Mouse (Mus musculus) heart, embryonic 14.5 days (tissue): ENCODE measurements at regions not wholly inside any gene's neighbourhood (a gene's known extent, or its start where the extent isn't known, plus 50 kb on each side); places are given as distances from the start of the nearest gene placed in this dataset.

ENCODE experiments used
- ATAC-seq: fragments of 200-750 bp; cut with Nextera tagmentation; 2 replicates; pipeline ENCODE4 v1.8.0; 2017; ENCODE audit warnings: low read depth, moderate TSS enrichment; ENCODE audit not compliant: insufficient number of reproducible peaks, insufficient read depth, low FRiP score
- H3K27ac ChIP-seq, 2 experiments: fragments of 200-500 bp in 1 of 2; fragments of 300-500 bp in 1 of 2; sonication (generic) in 1 of 2; replicated peaks in 1 of 2; 2 replicates each; pipeline ENCODE4 v1.5.1; 2012 to 2014; ENCODE audit warnings: low read depth in 2 of 2, low read length in 2 of 2, control low read depth in 1 of 2, mild to moderate bottlenecking in 1 of 2, mixed read lengths in 1 of 2; ENCODE audit not compliant: control insufficient read depth in 1 of 2, insufficient read depth in 1 of 2
- H3K27me3 ChIP-seq: fragments of 300-500 bp; sonication (generic); 2 replicates; pipeline ENCODE4 v1.6.1; 2014; ENCODE audit warnings: mild to moderate bottlenecking, low read length, control low read depth; ENCODE audit not compliant: control insufficient read depth, insufficient read depth
- H3K36me3 ChIP-seq: fragments of 300-500 bp; sonication (generic); 2 replicates; pipeline ENCODE4 v1.6.1; 2014; ENCODE audit warnings: mild to moderate bottlenecking, control low read depth, low read length, mixed read lengths; ENCODE audit not compliant: control insufficient read depth, insufficient read depth
- H3K4me1 ChIP-seq, 2 experiments: fragments of 200-500 bp in 1 of 2; fragments of 300-500 bp in 1 of 2; sonication (generic) in 1 of 2; 2 replicates each; pipeline ENCODE4 v1.6.1; 2012 to 2014; ENCODE audit warnings: low read length in 2 of 2, control low read depth in 1 of 2, mixed read lengths in 1 of 2; ENCODE audit not compliant: control insufficient read depth in 2 of 2, insufficient read depth in 2 of 2
- H3K4me2 ChIP-seq: fragments of 300-500 bp; sonication (generic); 2 replicates; pipeline ENCODE4 v1.6.1; 2014; ENCODE audit warnings: mild to moderate bottlenecking, low read length
- H3K4me3 ChIP-seq, 2 experiments: fragments of 200-500 bp in 1 of 2; fragments of 300-500 bp in 1 of 2; sonication (generic) in 1 of 2; 2 replicates each; pipeline ENCODE4 v1.5.1; 2012 to 2014; ENCODE audit warnings: low read length in 2 of 2, mild to moderate bottlenecking in 2 of 2, control low read depth in 1 of 2, low read depth in 1 of 2, moderate library complexity in 1 of 2; ENCODE audit not compliant: control insufficient read depth in 1 of 2, insufficient read depth in 1 of 2
- H3K9ac ChIP-seq: fragments of 300-500 bp; sonication (generic); 2 replicates; pipeline ENCODE4 v1.6.1; 2014; ENCODE audit warnings: mild to moderate bottlenecking, low read length
- H3K9me3 ChIP-seq: fragments of 300-500 bp; sonication (generic); 2 replicates; pipeline ENCODE4 v1.6.1; 2016; ENCODE audit warnings: low read length, control low read depth; ENCODE audit not compliant: control insufficient read depth
- WGBS: fragments of 180-500 bp; shearing (Covaris S2); extraction: QIAGEN DNeasy Blood & Tissue Kit; methylation state at CpG from one replicate; pipeline ENCODE4 v1.1.7; 2014; 5-methylcytosine and 5-hydroxymethylcytosine counted together

GRCm38 (mm10) chr12:9253306-9254074 is 223.7 kb downstream of the Ttc32 start:
- no peaks in the 10 kb centered on the region for H3K36me3 ChIP-seq
- no peak overlapping the region for H3K4me3 ChIP-seq
- WGBS = 30% methylated on average over 19 of the region's 19 CpGs
- H3K4me2 ChIP-seq = no peak overlapping the region
- no peaks in the 10 kb centered on the region for H3K27me3 ChIP-seq
- H3K27ac ChIP-seq = no peak overlapping the region
- H3K9ac ChIP-seq = no peak overlapping the region; the same call in 1 of the 2 replicates
- H3K4me1 ChIP-seq = peaks cover 3 to 4% of the 10 kb centered on the region in 2 experiments; a peak in 1 of 4 replicates
- ATAC-seq = no peak
- H3K9me3 ChIP-seq = no peaks in the 10 kb centered on the region

GRCm38 (mm10) chr12:9254301-9254860 is 224.6 kb downstream of the Ttc32 start:
- Histone ChIP-seq H3K4me1 (peaks cover 3 to 4% of the 10 kb centered on the region in 2 experiments; a peak in 1 of 4 replicates), H3K27ac (no peak overlapping the region), H3K4me2 (no peak overlapping the region), H3K4me3 (no peak overlapping the region), H3K9ac (no peak overlapping the region), H3K36me3 (no peaks in the 10 kb centered on the region), H3K27me3 (no peaks in the 10 kb centered on the region), H3K9me3 (no peaks in the 10 kb centered on the region)
- WGBS = 75% methylated on average over 6 of the region's 6 CpGs
- no peak for ATAC-seq

GRCm38 (mm10) chr12:9255661-9256486 is 226.1 kb downstream of the Ttc32 start:
- ATAC-seq = no peak
- Histone ChIP-seq H3K36me3 (no peaks in the 10 kb centered on the region), H3K27me3 (no peaks in the 10 kb centered on the region), H3K9ac (no peak overlapping the region), H3K27ac (no peak overlapping the region), H3K4me1 (peaks cover 3 to 4% of the 10 kb centered on the region in 2 experiments; a peak in 1 of 4 replicates), H3K4me2 (0 out of 2 replicates have a peak overlapping the region, but pooled peaks have one; percentile 1), H3K9me3 (no peaks in the 10 kb centered on the region), H3K4me3 (no peak overlapping the region)
- WGBS = 38% methylated on average over 10 of the region's 10 CpGs

- no peak for ATAC-seq
- Histone ChIP-seq H3K9me3 (no peaks in the 10 kb centered on the region), H3K4me2 (no peak overlapping the region), H3K36me3 (no peaks in the 10 kb centered on the region), H3K27ac (no peak overlapping the region), H3K4me3 (no peak overlapping the region), H3K27me3 (no peaks in the 10 kb centered on the region), H3K4me1 (peaks cover 3 to 4% of the 10 kb centered on the region in 2 experiments; a peak in 1 of 4 replicates), H3K9ac (no peak overlapping the region)
These were observed 226.7 kb downstream of the Ttc32 start for GRCm38 (mm10) chr12:9256487-9256820.

GRCm38 (mm10) chr12:9258221-9258620 is 228.4 kb downstream of the Ttc32 start:
- no peaks in the 10 kb centered on the region for H3K9me3 ChIP-seq

GRCm38 (mm10) chr12:9261662-9262061 is 231.9 kb downstream of the Ttc32 start:
- Histone ChIP-seq H3K9ac (no peak overlapping the region), H3K4me1 (no peaks in the 10 kb centered on the region), H3K27ac (no peak overlapping the region), H3K9me3 (no peaks in the 10 kb centered on the region), H3K4me2 (no peak overlapping the region), H3K36me3 (no peaks in the 10 kb centered on the region), H3K27me3 (no peaks in the 10 kb centered on the region), H3K4me3 (no peak overlapping the region)
- ATAC-seq = no peak
- WGBS = 58% methylated on average over 6 of the region's 6 CpGs

More at GRCm38 (mm10) chr12:9258221-9258620, 228.4 kb downstream of the Ttc32 start:
- H3K9ac ChIP-seq = no peak overlapping the region
- 79% methylated on average over 1 of the region's 1 CpGs for WGBS
- H3K4me2 ChIP-seq = no peak overlapping the region
- no peaks in the 10 kb centered on the region for H3K27me3 ChIP-seq
- H3K27ac ChIP-seq = no peak overlapping the region
- no peaks in the 10 kb centered on the region for H3K36me3 ChIP-seq
- ATAC-seq = no peak
- no peak overlapping the region for H3K4me3 ChIP-seq
- 0 out of 4 replicates have a peak, but pooled peaks cover 3 to 4% of the 10 kb centered on the region in 2 experiments for H3K4me1 ChIP-seq

GRCm38 (mm10) chr12:9266221-9266620 is 236.4 kb downstream of the Ttc32 start:
- ATAC-seq = no peak
- no peaks in the 10 kb centered on the region for H3K36me3 ChIP-seq
- no peaks in the 10 kb centered on the region for H3K9me3 ChIP-seq
- H3K9ac ChIP-seq = no peak overlapping the region
- peaks cover 0 to 2% of the 10 kb centered on the region in 2 experiments; a peak in 1 of 4 replicates for H3K4me1 ChIP-seq
- no peak overlapping the region for H3K4me2 ChIP-seq
- H3K27me3 ChIP-seq = no peaks in the 10 kb centered on the region
- no peak overlapping the region for H3K27ac ChIP-seq
- no peak overlapping the region for H3K4me3 ChIP-seq
- WGBS = 65% methylated on average over 4 of the region's 4 CpGs
